In genomic region chr2:105017802-105018201, GRCm38 (mm10) we compare ENCODE assay signal across 12 mouse cellular contexts. TPM values are rescaled to one million over a fixed set of nuclear protein-coding genes. Genes with fewer than 3 reads are reported as not detected.
A peak's percentile ranks its signal among the peaks of the same experiment; 100 is the strongest.
DNase-seq lines count a peak whose midpoint lies in the region; ATAC-seq and TF ChIP-seq lines count a peak whose summit lies in the region.
"Had no signal": no experiment of that assay in that cellular context is flagged by ENCODE, and none has a peak within 500 bp of the region (broad histone marks: within the 10 kb centered on the region; RNA-seq: fewer than 3 reads in every experiment).

No protein-coding gene starts in this region.

- H3K9ac ChIP-seq in stomach, embryonic 14.5 days (replicated peaks; ENCODE audit: low read depth, low read length), result no peak overlapping the region
- no peak overlapping the region for H3K9ac ChIP-seq in stomach, postnatal 0 days (ENCODE audit: low read length)
- H3K9ac ChIP-seq in intestine, postnatal 0 days (ENCODE audit: low read depth, low read length), result no peak overlapping the region
- no peak overlapping the region for H3K9ac ChIP-seq in stomach, embryonic 16.5 days (ENCODE audit: low read length)

- no peak for TF ChIP-seq CTCF in gastrocnemius, adult 2 months (IDR thresholded peaks at IDR 0.05)
- TF ChIP-seq CTCF in stomach, postnatal 0 days (IDR thresholded peaks at IDR 0.05; ENCODE audit: low read depth), result no peak
- no peak for TF ChIP-seq CTCF in intestine, postnatal 0 days (IDR thresholded peaks at IDR 0.05; ENCODE audit: low read depth)

- no peaks in the 10 kb centered on the region for H3K27me3 ChIP-seq in stomach, embryonic 14.5 days (ENCODE audit: control insufficient read depth, insufficient read depth, low read length)
- H3K27me3 ChIP-seq in stomach, postnatal 0 days (ENCODE audit: control insufficient read depth, insufficient read depth, low read length), result no peaks in the 10 kb centered on the region
- H3K27me3 ChIP-seq in intestine, postnatal 0 days (replicated peaks; ENCODE audit: control insufficient read depth, insufficient read depth, low read length), result no peaks in the 10 kb centered on the region
- no peaks in the 10 kb centered on the region for H3K27me3 ChIP-seq in stomach, embryonic 16.5 days (ENCODE audit: control insufficient read depth, insufficient read depth, low read length)
- H3K27me3 ChIP-seq: Patski had no signal

- TF ChIP-seq EP300 in stomach, postnatal 0 days (optimal IDR thresholded peaks at IDR 0.05), result no peak

- H3K36me3 ChIP-seq in stomach, embryonic 14.5 days (ENCODE audit: control insufficient read depth, insufficient read depth, low read length), result peaks cover 7% of the 10 kb centered on the region
- H3K36me3 ChIP-seq in stomach, postnatal 0 days (ENCODE audit: control insufficient read depth, insufficient read depth, low read length), result peaks cover 3% of the 10 kb centered on the region
- H3K36me3 ChIP-seq in intestine, postnatal 0 days (ENCODE audit: control insufficient read depth, insufficient read depth), result peaks cover 9% of the 10 kb centered on the region
- H3K36me3 ChIP-seq in stomach, embryonic 16.5 days (ENCODE audit: control insufficient read depth, insufficient read depth, low read length), result peaks cover 5% of the 10 kb centered on the region; the same call in 1 of the 2 replicates

- peak overlapping the region; percentile 100 for H3K4me3 ChIP-seq in gastrocnemius, adult 2 months
- 0 out of 2 replicates have a peak overlapping the region, but pooled peaks have one; percentile 82 for H3K4me3 ChIP-seq in stomach, embryonic 14.5 days (ENCODE audit: low read depth, low read length)
- no peak overlapping the region for H3K4me3 ChIP-seq in stomach, postnatal 0 days (ENCODE audit: low read depth, low read length)
- H3K4me3 ChIP-seq in intestine, postnatal 0 days (ENCODE audit: low read depth, low read length), result no peak overlapping the region
- no peak overlapping the region for H3K4me3 ChIP-seq in stomach, embryonic 16.5 days (replicated peaks; ENCODE audit: low read length)

- ATAC-seq in stomach, embryonic 14.5 days (ENCODE audit: insufficient number of reproducible peaks, insufficient read depth, low FRiP score, low read depth), result no peak
- ATAC-seq in stomach, postnatal 0 days (ENCODE audit: low FRiP score, low TSS enrichment), result no peak
- no peak for ATAC-seq in intestine, postnatal 0 days
- no peak for ATAC-seq in stomach, embryonic 16.5 days (ENCODE audit: insufficient read depth, low FRiP score)

- peaks cover 4% of the 10 kb centered on the region; the same call in 1 of the 2 replicates for H3K4me1 ChIP-seq in stomach, embryonic 14.5 days (ENCODE audit: control insufficient read depth, insufficient read depth, low read length)
- no peaks in the 10 kb centered on the region for H3K4me1 ChIP-seq in stomach, postnatal 0 days (replicated peaks; ENCODE audit: control insufficient read depth, insufficient read depth)
- H3K4me1 ChIP-seq in intestine, postnatal 0 days (replicated peaks; ENCODE audit: control insufficient read depth, insufficient read depth, low read length), result 0 out of 2 replicates have a peak, but pooled peaks cover 7% of the 10 kb centered on the region
- peaks cover 3% of the 10 kb centered on the region; the same call in 1 of the 2 replicates for H3K4me1 ChIP-seq in stomach, embryonic 16.5 days (ENCODE audit: control insufficient read depth, insufficient read depth, low read length)

- H3K27ac ChIP-seq in gastrocnemius, adult 2 months, result no peak overlapping the region
- no peak overlapping the region for H3K27ac ChIP-seq in stomach, embryonic 14.5 days (ENCODE audit: low read length)
- no peak overlapping the region for H3K27ac ChIP-seq in stomach, postnatal 0 days (replicated peaks)
- H3K27ac ChIP-seq in intestine, postnatal 0 days (ENCODE audit: low read depth, low read length), result no peak overlapping the region
- no peak overlapping the region for H3K27ac ChIP-seq in stomach, embryonic 16.5 days (ENCODE audit: low read length)

- DNase-seq in gastrocnemius, adult 2 months, result no peak
- DNase-seq in gastrocnemius, postnatal 36 days, result no peak
- DNase-seq in stomach, postnatal 0 days (ENCODE audit: low spot score), result no peak
- DNase-seq in adrenal gland, adult 18-20 months (ENCODE audit: low spot score in 2 of 2), result no peak
- DNase-seq in thymus, postnatal 0 days (ENCODE audit: low spot score), result no peak
- DNase-seq: cerebellum, postnatal 36 days; heart, postnatal 36 days; lung, postnatal 10 days had no signal

- intact Hi-C loops in gastrocnemius, adult 2 months (cut with DNase I), result loop anchor here (10.0 kb wide), 1 partner anchor 987 kb away; the partner anchor contains the start of gene Dnajc24
- intact Hi-C loops in gastrocnemius, postnatal 36 days (cut with DNase I), result no loop called here

- WGBS in stomach, embryonic 14.5 days, result 87% methylated on average over 3 of the region's 3 CpGs
- WGBS in stomach, postnatal 0 days, result 78% methylated on average over 3 of the region's 3 CpGs
- WGBS in intestine, postnatal 0 days, result 88% methylated on average over 3 of the region's 3 CpGs
- WGBS in stomach, embryonic 16.5 days, result 93% methylated on average over 3 of the region's 3 CpGs

- H3K4me2 ChIP-seq in stomach, embryonic 14.5 days (replicated peaks; ENCODE audit: low read depth, low read length), result peak overlapping the region; percentile 58
- H3K4me2 ChIP-seq in stomach, postnatal 0 days (replicated peaks; ENCODE audit: low read depth), result no peak overlapping the region
- H3K4me2 ChIP-seq in intestine, postnatal 0 days (replicated peaks; ENCODE audit: low read depth), result peak overlapping the region; percentile 82
- peak overlapping the region; percentile 62 for H3K4me2 ChIP-seq in stomach, embryonic 16.5 days (ENCODE audit: low read depth, low read length)

- H3K9me3 ChIP-seq in stomach, embryonic 14.5 days (ENCODE audit: control insufficient read depth, low read depth, low read length), result no peaks in the 10 kb centered on the region
- H3K9me3 ChIP-seq in stomach, postnatal 0 days (ENCODE audit: control insufficient read depth, low read length), result no peaks in the 10 kb centered on the region
- no peaks in the 10 kb centered on the region for H3K9me3 ChIP-seq in intestine, postnatal 0 days (ENCODE audit: control insufficient read depth)
- no peaks in the 10 kb centered on the region for H3K9me3 ChIP-seq in stomach, embryonic 16.5 days (replicated peaks; ENCODE audit: control insufficient read depth, low read length)

RNA-seq across cellular contexts. Expression of gene Eif3m, which starts 0.9 kb away (rescaled TPM):
- total RNA-seq in gastrocnemius, adult 2 months (2021), result 10 to 100 TPM; 90.6 to 91.6 TPM
- total RNA-seq in gastrocnemius, postnatal 36 days (2021), result 10 to 100 TPM; 94.7 to 97.5 TPM
- 300 and 304 TPM in 2 replicates for polyA plus RNA-seq in stomach, embryonic 14.5 days (2014; fragmentation: Nextera tagmentation; extraction: Ambion mirVana)
- 213 and 215 TPM in 2 replicates for polyA plus RNA-seq in stomach, postnatal 0 days (2015; fragmentation: Nextera tagmentation; extraction: Ambion mirVana)
- polyA plus RNA-seq in intestine, postnatal 0 days (2015; fragmentation: Nextera tagmentation; extraction: Ambion mirVana), result 141 and 145 TPM in 2 replicates
- 233 and 234 TPM in 2 replicates for polyA plus RNA-seq in stomach, embryonic 16.5 days (2015; fragmentation: Nextera tagmentation; extraction: Ambion mirVana)
- 100 to 1,000 TPM; 132 to 142 TPM for total RNA-seq in adrenal gland, adult 18-20 months (2021)
- polyA plus RNA-seq in thymus, postnatal 0 days (2015; fragmentation: Nextera tagmentation; extraction: Ambion mirVana), result 403 and 418 TPM in 2 replicates

Comparison
In these comparisons a context has a peak if more than half of its experiments do, and no peak if none do; other contexts are left out.
1. H3K4me3 ChIP-seq: peak in gastrocnemius, adult 2 months (single experiment) and stomach, embryonic 14.5 days (single experiment); none in stomach, postnatal 0 days (single experiment), intestine, postnatal 0 days (single experiment) and stomach, embryonic 16.5 days (single experiment).